Mouse (Mus musculus): Measurements from ENCODE around the gene Cenpb. TPM values are rescaled to one million over a fixed set of nuclear protein-coding genes. Genes with fewer than 3 reads are reported as not detected.
"Not testable (repeated sequence)": the region's sequence is repeated elsewhere in the genome, so short reads cannot be mapped to it uniquely, and the experiment has no call there.

The Cenpb gene
- 9.6 and 12.0 TPM in 2 replicates for polyA plus RNA-seq (2015; fragmentation: Nextera tagmentation; extraction: Ambion mirVana)

- Histone ChIP-seq H3K27me3 (no peaks in the 10 kb centered on the region), H3K27ac (peak within 1 kb of the TSS; percentile 93), H3K9me3 (no peaks in the 10 kb centered on the region), H3K9ac (peak within 1 kb of the TSS; percentile 98), H3K4me2 (peak within 1 kb of the TSS; percentile 92), H3K4me3 (peak within 1 kb of the TSS; percentile 70), H3K4me1 (peaks cover 43% of the 10 kb centered on the region), H3K36me3 (peaks cover 14% of the 10 kb centered on the region)
- peak; percentile 81 for ATAC-seq (ENCODE audit: insufficient number of reproducible peaks, low FRiP score, low TSS enrichment, low read depth)
- WGBS, result 3% methylated on average over 52 of the region's 57 CpGs
Measured at GRCm38 (mm10) chr2:131179990-131180587, at the start of gene Cenpb. Cenpb (minus strand) TSS chr2:131180067.

GRCm38 (mm10) chr2:131227243-131227642 lies 47.4 kb upstream of the Cenpb start:
- Histone ChIP-seq H3K4me1 (no peaks in the 10 kb centered on the region), H3K27me3 (no peaks in the 10 kb centered on the region), H3K4me3 (no peak overlapping the region), H3K9ac (no peak overlapping the region), H3K4me2 (no peak overlapping the region), H3K36me3 (no peaks in the 10 kb centered on the region), H3K9me3 (no peaks in the 10 kb centered on the region), H3K27ac (no peak overlapping the region)
- WGBS, result 84% methylated on average over 3 of the region's 3 CpGs
- no peak for ATAC-seq (ENCODE audit: insufficient number of reproducible peaks, low FRiP score, low TSS enrichment, low read depth)

GRCm38 (mm10) chr2:131226669-131227068 lies 46.8 kb upstream of the Cenpb start:
- H3K4me1 ChIP-seq; ATAC-seq (ENCODE audit: insufficient number of reproducible peaks, low FRiP score, low TSS enrichment, low read depth); H3K9ac ChIP-seq; H3K4me3 ChIP-seq; H3K36me3 ChIP-seq; H3K27ac ChIP-seq; H3K27me3 ChIP-seq; H3K9me3 ChIP-seq; H3K4me2 ChIP-seq: not testable (repeated sequence)
- 53% methylated on average over 2 of the region's 2 CpGs for WGBS

- H3K9ac ChIP-seq, result no peak overlapping the region
- no peaks in the 10 kb centered on the region for H3K27me3 ChIP-seq
- H3K4me2 ChIP-seq, result no peak overlapping the region
- no peaks in the 10 kb centered on the region for H3K4me1 ChIP-seq
- 85% methylated on average over 6 of the region's 6 CpGs for WGBS
- H3K9me3 ChIP-seq, result no peaks in the 10 kb centered on the region
- H3K27ac ChIP-seq, result no peak overlapping the region
- no peak for ATAC-seq (ENCODE audit: insufficient number of reproducible peaks, low FRiP score, low TSS enrichment, low read depth)
- H3K4me3 ChIP-seq, result no peak overlapping the region
- H3K36me3 ChIP-seq, result no peaks in the 10 kb centered on the region
Measured at GRCm38 (mm10) chr2:131225178-131225577, 45.3 kb upstream of the Cenpb start.

GRCm38 (mm10) chr2:131223569-131223968 lies 43.7 kb upstream of the Cenpb start:
- H3K4me1 ChIP-seq, result no peaks in the 10 kb centered on the region
- no peaks in the 10 kb centered on the region for H3K9me3 ChIP-seq
- H3K27ac ChIP-seq, result no peak overlapping the region
- H3K4me2 ChIP-seq, result no peak overlapping the region
- H3K27me3 ChIP-seq, result no peaks in the 10 kb centered on the region
- 61% methylated on average over 1 of the region's 1 CpGs for WGBS
- ATAC-seq (ENCODE audit: insufficient number of reproducible peaks, low FRiP score, low TSS enrichment, low read depth), result no peak
- H3K36me3 ChIP-seq, result no peaks in the 10 kb centered on the region
- no peak overlapping the region for H3K4me3 ChIP-seq
- no peak overlapping the region for H3K9ac ChIP-seq

- Histone ChIP-seq H3K4me2 (no peak overlapping the region), H3K4me3 (no peak overlapping the region)
- WGBS, result 44% methylated on average over 5 of the region's 5 CpGs
Measured at GRCm38 (mm10) chr2:131222562-131222961, 42.7 kb upstream of the Cenpb start.

GRCm38 (mm10) chr2:131221853-131222515 lies 42.1 kb upstream of the Cenpb start:
- Histone ChIP-seq H3K4me1 (no peaks in the 10 kb centered on the region), H3K9ac (no peak overlapping the region), H3K4me3 (no peak overlapping the region), H3K9me3 (no peaks in the 10 kb centered on the region), H3K4me2 (no peak overlapping the region), H3K36me3 (no peaks in the 10 kb centered on the region), H3K27me3 (no peaks in the 10 kb centered on the region), H3K27ac (no peak overlapping the region)
- 76% methylated on average over 3 of the region's 3 CpGs for WGBS
- no peak for ATAC-seq (ENCODE audit: insufficient number of reproducible peaks, low FRiP score, low TSS enrichment, low read depth)

More at GRCm38 (mm10) chr2:131222562-131222961, 42.7 kb upstream of the Cenpb start:
- H3K4me1 ChIP-seq, result no peaks in the 10 kb centered on the region
- no peaks in the 10 kb centered on the region for H3K27me3 ChIP-seq
- no peak for ATAC-seq (ENCODE audit: insufficient number of reproducible peaks, low FRiP score, low TSS enrichment, low read depth)
- no peak overlapping the region for H3K9ac ChIP-seq
- H3K27ac ChIP-seq, result no peak overlapping the region
- no peaks in the 10 kb centered on the region for H3K36me3 ChIP-seq
- no peaks in the 10 kb centered on the region for H3K9me3 ChIP-seq

GRCm38 (mm10) chr2:131220030-131220429 lies 40.2 kb upstream of the Cenpb start:
- Histone ChIP-seq H3K4me3 (no peak overlapping the region), H3K9ac (no peak overlapping the region), H3K4me1 (no peaks in the 10 kb centered on the region), H3K27ac (no peak overlapping the region), H3K4me2 (no peak overlapping the region), H3K27me3 (no peaks in the 10 kb centered on the region), H3K9me3 (no peaks in the 10 kb centered on the region), H3K36me3 (no peaks in the 10 kb centered on the region)
- 70% methylated on average over 4 of the region's 4 CpGs for WGBS
- ATAC-seq (ENCODE audit: insufficient number of reproducible peaks, low FRiP score, low TSS enrichment, low read depth), result no peak

GRCm38 (mm10) chr2:131215941-131216858 lies 36.3 kb upstream of the Cenpb start:
- Histone ChIP-seq H3K27ac (no peak overlapping the region), H3K4me3 (no peak overlapping the region), H3K36me3 (peaks cover 22% of the 10 kb centered on the region), H3K4me1 (peaks cover 8% of the 10 kb centered on the region), H3K4me2 (no peak overlapping the region), H3K27me3 (no peaks in the 10 kb centered on the region), H3K9me3 (no peaks in the 10 kb centered on the region), H3K9ac (no peak overlapping the region)
- WGBS, result 76% methylated on average over 7 of the region's 7 CpGs
- no peak for ATAC-seq (ENCODE audit: insufficient number of reproducible peaks, low FRiP score, low TSS enrichment, low read depth)

GRCm38 (mm10) chr2:131213773-131214172 lies 33.9 kb upstream of the Cenpb start:
- H3K27me3 ChIP-seq, result no peaks in the 10 kb centered on the region
- H3K4me3 ChIP-seq, result no peak overlapping the region
- peaks cover 22% of the 10 kb centered on the region for H3K36me3 ChIP-seq
- peak overlapping the region; percentile 24; the same call in 1 of the 2 replicates for H3K27ac ChIP-seq
- H3K9ac ChIP-seq, result no peak overlapping the region
- no peak overlapping the region for H3K4me2 ChIP-seq
- no peaks in the 10 kb centered on the region for H3K9me3 ChIP-seq
- 80% methylated on average over 7 of the region's 7 CpGs for WGBS
- no peak for ATAC-seq (ENCODE audit: insufficient number of reproducible peaks, low FRiP score, low TSS enrichment, low read depth)
- H3K4me1 ChIP-seq, result peaks cover 21% of the 10 kb centered on the region

- Histone ChIP-seq H3K4me3 (peak overlapping the region; percentile 59), H3K4me1 (peaks cover 21% of the 10 kb centered on the region), H3K9ac (peak overlapping the region; percentile 54), H3K27ac (peak overlapping the region; percentile 94; the same call in 1 of the 2 replicates), H3K27me3 (no peaks in the 10 kb centered on the region), H3K4me2 (peak overlapping the region; percentile 61), H3K9me3 (no peaks in the 10 kb centered on the region), H3K36me3 (peaks cover 22% of the 10 kb centered on the region)
- WGBS, result 63% methylated on average over 9 of the region's 9 CpGs
- no peak for ATAC-seq (ENCODE audit: insufficient number of reproducible peaks, low FRiP score, low TSS enrichment, low read depth)
Measured at GRCm38 (mm10) chr2:131211026-131211615, 31.3 kb upstream of the Cenpb start.
